Mouse (Mus musculus) adrenal gland, postnatal 25 days (tissue): ENCODE data around the gene Megf6. TPM values are rescaled to one million over a fixed set of nuclear protein-coding genes. Genes with fewer than 3 reads are reported as not detected.

Source experiments
- DNase-seq: peaks from one replicate; pipeline ENCODE4 v3.0.0; 2021; ENCODE audit warnings: mixed read lengths
- total RNA-seq: library from RNA; stranded (reverse); gene quantifications from 2 replicates; pipeline ENCODE4 v1.2.3, GENCODE M21; 2021

The Megf6 gene
- total RNA-seq, 1 experiment from 2014 or later, result 2.2 TPM

DNA sequence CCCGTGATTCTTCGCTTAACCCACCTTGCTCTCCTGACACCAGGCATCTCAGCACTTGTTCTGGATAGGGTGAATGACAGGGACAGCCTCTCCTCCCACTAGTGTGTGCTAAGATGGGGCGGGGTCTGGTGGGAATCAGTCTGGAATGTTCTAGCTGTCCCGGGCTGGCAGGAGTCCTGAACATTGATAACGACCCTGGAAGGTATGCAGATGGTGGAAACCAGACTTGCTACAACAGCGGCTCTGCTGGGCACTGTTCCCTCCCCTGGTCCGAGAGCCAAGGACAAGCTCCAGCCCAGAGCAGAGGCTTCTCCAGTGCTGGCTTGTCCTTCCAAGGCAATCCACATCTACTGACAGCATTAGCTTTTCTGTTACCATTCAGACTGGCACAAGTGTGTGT is 43.1 kb downstream of the Megf6 start:
- no peak for DNase-seq

DNA sequence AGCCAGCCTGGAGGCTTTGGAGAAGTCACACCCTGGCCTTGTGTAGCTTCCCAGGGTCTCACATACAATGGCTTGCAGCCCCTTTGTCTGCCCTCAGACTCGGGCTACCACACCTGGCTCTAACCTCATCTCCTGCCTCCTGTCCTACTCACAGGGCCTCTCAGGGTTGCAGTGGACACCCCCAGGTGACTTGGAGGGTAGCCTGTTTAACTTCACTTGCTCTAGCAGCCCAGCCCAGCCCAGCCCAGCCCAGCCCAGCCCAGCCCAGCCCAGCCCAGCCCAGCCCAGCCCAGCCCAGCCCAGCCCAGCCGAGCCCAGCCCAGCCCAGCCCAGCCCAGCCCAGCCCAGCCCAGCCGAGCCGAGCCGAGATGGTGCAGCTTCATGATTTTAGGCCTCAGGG is 43.5 kb downstream of the Megf6 start:
- no peak for DNase-seq

DNA sequence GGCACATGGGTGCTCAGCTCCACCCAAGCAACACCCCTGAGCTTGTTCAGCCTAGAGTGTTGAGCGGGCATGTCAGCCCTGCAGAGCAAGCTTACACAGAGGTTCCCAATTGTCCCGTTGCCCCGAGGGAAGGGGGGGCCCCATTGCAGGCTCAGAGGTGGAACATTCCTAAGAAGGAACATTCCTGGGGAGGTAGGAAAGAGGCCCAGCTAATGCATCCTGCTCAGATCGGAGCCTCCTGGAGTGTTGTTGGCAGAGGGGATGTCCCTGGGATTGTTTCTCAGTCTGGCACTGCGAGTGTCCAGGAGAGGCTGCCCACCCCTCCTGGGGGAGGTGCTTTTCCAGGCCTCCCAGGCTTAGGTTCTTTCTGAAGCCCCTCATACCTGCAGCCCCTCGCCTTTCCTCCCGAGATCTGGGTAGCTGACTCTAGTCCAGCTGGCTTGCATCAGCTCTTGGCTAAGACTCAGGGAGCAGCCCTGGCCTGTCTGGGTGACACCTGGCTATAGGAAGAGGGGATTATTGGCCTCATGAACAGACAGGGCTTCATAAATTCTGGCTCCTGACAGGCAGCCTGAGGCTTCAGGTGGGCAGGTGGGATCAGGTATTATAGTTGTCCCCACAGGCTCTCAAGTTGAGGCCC is 47.3 kb downstream of the Megf6 start:
- DNase-seq, result no peak

DNA sequence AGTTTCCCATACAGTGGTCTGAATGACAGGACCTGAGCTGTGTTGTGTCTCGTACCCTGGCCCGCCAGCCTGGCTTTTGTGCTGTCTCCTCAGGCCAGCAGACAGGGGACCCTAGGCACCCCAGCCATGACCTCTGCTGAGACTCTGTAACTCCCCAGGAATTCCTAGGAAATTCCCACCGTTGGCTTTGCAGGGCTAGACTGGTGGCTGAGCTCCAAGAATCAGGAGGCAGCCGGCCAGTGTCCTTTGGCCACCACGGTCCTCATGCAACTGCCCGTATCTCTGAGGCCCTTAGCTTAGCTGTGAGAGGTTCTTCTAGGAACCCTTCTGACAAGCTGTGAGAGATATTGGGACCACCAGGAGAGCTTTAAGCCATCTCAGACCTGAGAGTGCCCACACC is 52.2 kb downstream of the Megf6 start:
- no peak for DNase-seq

DNA sequence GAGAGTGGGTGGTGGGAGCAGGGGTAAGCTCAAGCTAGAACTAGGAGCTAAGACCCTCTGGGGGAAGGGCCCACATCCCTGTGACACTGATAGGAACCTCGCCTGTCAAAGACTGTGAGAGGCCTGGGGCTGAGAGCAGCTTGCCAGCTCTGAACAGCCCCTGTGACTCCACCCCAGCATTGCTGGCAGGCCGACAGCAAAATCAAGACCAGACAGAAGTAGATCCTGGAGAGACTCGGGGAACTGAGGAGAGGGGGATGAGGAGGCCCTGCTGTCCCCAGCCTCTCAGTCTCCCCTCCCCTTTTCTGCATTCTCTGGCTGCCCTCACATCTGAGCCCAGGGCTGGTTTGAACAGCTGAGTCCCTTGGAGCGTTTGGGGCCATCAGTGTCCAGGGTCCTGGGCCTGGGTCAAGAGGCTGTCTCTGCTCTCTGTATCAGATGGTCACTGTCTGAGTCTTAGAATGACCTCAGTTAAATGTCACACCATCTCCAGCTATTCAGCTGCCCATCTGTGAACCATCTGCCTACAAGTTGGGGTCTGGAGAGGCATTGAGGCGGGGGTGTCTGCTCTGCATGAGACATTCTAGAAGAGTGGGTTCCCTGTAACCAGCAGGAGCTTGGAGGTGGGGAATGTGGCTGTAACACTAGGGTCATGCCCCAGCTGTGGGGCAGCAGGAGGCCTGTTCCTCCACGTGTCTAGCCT is 53.9 kb downstream of the Megf6 start:
- DNase-seq, result no peak

DNA sequence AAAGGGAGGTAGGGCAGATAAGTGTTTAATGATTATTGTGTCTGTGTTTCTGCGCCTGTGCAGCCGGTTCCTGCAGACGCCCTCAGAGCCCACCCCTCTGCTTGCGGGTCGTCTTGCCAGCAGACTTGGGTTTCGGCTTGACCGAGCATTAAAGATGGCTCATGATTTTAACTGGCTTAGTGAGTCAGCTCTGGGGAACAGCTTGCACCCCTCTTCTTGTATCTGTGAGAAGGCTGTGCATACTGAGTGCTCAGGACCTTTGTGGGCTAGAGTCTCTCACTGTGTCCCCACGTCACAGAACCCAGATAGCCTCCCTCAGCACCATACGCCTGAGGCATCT is 54.4 kb downstream of the Megf6 start:
- no peak for DNase-seq

DNA sequence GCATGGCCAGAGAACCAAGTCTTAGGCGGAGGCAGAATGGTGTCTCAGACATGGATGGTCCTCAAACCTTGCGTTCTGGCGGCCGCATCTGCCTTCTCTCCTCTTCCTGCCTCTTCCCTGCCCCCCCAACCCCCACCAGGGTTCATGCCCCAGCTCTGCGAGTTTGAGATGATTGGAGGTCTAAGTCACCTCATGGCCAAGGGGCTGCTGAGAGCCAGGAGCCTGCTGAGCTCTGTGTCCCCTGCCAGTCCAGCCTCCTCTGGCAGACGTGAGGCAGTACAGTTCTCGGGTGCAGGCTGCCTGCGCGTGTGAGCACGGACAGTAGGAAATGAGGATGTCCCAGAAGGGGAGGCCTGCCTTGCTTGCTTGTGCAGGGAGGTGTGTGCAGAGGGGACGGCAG is 56.1 kb downstream of the Megf6 start:
- no peak for DNase-seq

DNA sequence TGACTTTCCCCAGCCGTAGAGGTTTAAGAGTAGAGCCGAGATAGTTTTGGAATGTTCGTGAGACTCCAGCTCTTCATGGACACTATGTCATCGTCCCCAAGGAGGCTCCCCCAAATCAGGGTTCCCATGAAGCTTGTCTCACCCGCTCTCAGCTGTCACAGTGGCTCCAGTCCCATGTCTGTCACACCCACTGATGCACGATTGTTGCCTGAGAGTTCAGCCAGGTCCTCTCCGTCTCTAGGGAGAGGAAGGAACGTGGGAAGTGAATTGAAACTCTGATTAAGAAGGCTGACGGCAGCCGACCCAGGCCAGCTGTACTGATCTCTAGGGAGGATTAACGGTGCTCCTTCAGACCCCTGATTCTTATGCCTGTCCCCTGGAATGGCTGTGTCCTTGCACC is 57.8 kb downstream of the Megf6 start:
- DNase-seq, result no peak

DNA sequence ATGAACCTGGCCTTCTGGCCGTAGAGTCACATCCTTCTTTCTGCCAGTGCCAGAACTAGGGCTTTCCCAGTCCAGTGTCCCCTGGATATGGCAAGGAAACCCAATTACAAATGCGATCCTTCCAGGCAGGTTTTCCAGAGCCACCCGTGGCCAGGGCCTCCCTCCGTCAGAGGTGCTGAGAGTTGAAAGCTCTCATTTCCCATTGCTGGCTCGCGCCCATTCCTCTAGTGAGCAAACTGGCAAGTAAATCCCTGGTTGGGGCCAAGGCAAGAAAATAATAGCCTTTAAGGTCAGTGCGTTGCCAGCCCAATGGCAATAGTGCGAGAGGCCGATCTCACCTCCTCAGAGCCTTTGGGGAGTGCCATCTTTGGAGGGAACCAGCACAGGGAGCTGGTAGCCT is 59.0 kb downstream of the Megf6 start:
- DNase-seq, result no peak

DNA sequence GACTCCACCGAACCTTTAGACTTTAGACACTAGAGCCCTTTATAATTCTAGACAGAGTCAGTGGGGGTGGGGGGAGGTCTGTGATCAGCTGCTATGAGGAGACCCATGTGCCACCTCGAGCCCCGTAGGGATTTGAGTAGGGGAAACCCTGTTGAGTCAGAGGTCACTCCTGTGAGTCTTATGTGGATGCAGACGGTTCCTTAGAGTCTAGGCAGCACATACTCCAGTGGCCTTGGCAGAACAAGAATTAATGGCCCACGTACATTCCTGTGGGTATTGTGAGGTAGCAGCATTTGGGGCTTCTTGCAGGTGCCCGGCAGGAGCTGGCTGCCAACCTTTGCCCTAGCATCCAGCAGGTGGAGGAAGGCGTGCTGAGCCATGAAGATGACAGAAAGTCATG is 60.9 kb downstream of the Megf6 start:
- DNase-seq, result no peak

DNA sequence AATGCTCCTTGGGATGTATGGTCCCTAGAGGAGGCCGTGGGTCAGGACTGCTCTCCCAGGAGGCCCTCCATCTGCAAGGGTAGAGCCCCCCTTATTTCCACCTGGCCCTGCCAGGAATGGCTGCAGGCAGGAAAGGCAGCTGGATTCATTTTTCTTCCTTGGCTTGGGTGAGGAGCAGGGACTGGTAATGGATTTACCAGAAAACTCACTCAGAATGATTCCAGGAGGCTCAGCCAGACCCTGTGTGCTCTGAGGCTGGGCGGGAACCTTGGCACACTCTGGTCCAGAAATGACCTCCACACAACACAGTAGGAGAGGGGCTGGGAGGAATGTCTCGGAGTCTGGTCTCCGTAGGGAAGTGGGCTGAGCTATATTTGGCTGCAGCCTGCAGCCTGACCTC is 61.8 kb downstream of the Megf6 start:
- no peak for DNase-seq

DNA sequence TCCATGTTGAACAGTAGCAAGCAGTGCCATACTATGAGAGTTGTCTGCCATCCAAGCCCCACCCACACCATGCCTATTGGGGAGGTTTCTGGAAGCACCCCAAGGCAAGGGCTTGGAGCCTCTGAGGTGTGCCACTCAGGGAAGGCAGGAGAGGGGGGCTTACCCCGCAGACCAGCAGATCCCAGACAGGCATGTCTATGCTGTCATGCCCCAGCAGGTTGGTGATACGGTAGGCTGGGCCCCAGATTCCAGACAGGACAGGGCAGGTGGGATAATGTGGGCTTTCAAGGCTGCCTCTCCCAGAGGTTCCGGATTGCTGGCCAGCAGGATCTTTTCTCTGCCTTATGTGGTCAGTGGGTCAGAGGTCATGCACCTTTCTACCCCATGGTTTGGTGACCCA is 65.5 kb downstream of the Megf6 start:
- no peak for DNase-seq

DNA sequence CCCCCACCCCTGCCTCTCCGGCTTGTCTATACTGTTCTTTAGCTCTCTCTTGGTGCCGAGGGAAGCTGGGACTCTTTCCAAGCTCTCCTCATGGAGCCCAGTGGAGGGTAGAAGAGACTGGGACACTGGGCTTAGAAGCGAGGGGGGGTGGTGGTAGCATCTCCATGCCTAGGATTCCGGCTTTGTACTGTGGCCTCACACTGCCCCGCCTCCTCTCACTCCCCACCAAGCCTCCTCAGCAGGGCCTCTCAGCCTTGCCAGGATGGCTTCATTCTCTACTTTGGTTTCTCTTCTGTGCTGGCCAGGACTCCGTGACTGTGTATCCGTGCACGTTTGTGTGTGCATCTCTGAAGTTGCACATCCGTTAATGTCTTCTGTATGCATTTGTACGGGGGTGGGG is 66.4 kb downstream of the Megf6 start:
- DNase-seq, result no peak

DNA sequence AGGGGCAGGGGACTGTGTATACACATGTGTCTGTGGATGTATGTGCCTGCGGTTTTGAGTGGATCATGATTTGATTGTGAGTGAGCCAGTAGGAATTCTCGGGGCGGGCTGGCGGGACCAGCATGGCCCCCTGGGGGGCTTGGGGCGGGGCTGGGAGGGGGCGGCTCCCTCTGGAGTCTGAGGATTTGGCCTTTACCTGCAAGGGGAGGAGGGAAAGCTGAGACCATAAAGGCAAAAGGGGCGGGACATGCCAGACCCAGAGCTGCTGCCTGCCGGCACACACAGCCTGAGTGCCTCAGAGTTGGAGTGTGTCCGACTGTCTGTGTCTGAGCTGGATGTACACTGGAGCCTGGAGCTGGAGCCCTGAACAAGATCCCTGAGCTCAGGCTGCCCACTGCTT is 66.8 kb downstream of the Megf6 start:
- no peak for DNase-seq

DNA sequence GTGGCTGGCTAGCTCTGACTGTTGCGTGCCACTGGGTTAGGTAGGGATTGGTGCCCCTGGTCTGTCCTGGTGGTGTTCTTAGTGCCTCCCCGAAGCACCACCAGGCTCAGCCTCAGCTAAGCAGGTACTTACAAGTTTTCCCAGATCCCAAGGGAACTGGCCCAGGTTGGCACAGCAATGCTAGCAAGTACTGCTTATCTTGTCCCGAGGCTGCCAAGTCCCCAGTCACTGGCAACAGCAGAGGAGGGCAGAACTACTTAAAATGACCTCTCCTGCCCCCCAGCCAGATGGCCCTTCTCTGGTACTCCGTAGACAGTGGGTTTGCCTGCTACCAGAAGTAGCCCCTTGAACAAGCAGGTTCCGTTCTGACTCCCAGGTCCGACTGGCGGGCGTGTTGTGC is 68.7 kb downstream of the Megf6 start:
- no peak for DNase-seq

DNA sequence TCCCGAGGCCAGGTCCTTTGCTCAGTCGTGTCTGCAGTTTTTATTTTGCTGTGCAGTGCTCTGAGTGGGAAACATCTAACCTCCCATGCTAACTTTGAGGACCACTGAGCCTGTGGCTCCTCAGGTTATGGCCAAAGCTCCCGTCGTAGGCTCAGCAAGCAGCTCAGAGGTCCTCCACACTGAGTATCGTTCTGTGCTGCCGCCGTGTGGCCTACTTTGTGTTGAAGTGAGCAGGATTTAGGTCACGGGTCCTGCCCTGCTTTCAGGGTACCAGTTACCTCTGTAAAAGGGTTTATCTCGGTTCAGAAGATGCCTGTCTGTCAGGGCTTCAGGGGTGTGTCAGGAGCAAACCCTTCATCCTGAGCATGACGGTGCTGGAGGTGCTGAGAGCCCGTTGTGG is 70.1 kb downstream of the Megf6 start:
- DNase-seq, result no peak

DNA sequence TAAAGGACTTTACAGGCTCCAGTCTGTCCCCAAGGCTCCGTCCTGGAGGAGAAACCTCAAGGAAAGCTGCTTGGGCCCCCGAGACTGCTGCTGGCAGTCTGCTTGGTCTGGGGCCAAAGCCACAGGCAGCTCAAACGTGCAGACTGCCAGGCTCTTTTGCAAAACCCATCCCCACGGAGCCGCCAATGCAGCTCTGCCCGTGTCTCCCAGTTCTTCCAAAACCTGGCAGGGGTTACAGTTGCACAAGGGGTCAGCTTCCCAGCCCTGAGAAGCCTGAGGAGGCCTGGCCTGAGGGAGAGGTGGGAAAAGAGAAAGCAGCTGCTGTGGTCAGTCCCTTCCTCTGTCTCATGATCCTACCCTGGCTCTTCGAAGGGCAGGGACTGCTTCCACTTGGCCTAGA is 74.8 kb downstream of the Megf6 start:
- DNase-seq, result peak; percentile 45

DNA sequence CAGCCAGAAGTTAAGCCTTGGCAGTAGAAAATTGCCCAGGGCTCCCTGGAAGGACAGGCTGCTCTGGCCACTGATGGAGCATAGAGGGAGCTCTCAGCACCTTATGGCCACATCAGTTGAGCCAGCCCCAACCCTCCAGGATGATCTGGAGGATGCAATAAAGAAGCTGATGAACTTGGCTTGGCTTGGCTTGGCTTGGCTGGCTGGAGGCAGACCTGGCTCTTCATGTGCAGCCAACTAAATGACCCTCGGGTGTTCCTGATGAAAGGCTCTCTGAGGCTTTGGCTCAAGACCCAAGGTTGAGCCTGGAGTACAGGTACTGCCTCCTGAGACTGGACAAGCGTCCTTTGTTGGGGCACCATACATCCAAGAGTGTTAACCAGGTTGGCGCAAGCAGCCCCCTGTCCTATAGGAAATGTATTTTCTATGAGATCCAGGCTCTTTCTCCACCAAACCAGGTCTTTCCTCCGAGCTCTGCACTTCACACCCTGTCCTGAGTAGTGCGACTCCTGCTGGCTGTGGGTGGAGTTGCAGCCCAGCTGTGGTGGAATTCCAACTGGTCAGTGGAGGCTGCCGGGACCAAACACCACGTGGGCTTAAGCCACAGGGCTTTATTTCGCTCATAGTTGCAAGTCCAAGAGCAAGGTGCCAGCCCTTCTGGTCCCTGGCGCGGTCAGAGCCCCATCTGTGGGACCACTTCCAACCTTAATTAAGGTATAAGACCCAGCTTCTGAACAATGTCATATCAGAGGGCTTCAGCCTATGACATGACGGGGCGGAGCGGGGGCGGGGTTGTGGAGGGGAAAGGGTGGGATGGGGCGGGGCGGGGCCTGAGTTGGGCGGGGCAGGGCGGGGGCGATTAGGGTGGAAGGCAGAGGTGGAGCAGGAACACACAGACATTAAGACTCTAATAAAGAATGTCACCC is 75.8 kb downstream of the Megf6 start:
- peak; percentile 72 for DNase-seq

DNA sequence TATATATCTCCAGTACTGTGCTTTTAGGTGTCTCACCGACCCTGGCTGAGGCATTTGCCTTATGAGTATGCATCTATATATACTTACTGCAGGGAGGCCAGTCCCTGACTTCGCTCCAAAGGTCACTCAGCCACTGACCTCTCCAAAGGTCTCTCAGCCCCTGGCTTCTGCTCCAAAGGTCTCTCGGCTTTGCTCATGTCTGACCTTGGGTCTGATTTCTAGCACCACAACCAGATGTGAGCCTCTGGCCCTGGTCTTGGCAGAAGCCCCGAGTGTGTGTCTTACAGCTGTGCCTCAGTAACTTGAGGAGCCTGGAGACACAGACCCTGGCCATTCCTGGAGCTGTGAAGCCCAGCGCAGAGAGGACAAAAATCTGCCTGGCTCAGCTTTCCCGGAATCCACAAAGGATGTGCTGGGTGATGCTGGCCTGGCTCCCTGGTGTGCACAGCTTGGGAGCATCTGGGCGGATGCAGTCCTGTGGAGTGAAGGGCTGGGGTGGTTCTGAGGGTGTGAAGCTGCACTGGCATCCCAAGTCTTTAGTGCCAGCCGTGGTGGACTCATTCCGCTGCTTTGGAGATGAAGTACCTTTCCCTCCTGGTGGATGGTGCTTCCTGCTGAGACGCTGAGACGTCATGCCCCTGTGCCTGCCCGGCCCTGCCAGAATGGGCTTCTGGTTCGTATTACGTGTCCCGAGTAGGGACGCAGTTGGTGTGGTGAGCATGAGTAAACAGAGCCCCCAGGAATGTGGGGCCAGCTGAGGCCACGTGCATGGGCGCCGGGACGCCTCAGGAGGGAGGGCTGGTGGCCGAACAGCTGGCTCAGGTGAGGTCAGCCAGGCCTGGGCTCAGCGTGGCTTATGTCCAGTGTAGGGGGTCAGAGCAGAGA is 76.9 kb downstream of the Megf6 start:
- no peak for DNase-seq

DNA sequence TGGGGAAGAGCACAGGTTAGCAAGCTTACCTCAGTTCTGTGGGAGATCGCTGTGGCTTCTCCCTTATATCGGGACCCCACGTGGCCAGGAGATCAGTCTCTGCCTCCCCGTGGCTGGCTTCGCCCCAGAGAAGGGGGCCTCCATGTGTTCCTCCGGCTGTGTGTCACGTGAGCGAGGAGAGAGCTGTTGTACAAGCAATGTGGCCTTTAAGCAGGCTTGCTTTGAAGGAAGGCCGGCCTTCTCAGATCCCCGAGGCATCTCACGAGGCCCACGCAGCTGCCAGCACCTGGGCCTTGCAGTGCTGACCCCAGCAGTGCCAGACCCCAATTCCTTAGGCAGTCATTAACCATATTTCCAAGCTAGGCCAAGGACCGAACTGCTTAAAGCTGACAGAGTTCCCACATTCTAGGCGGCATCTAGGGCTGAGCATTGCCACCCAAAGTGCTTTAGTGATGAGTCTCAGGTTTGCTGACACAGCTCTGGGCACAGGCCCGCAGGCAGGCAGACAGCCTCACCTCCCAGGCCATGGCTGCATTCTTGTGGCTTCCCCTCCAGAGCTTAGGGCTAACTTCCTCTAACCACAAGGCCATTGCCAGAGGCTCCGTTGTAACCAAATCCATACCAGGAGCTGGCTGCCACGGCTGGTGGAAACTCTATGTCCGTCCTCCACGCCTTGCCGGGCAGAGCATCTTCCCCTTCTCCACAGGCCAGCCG is 77.7 kb downstream of the Megf6 start:
- no peak for DNase-seq

DNA sequence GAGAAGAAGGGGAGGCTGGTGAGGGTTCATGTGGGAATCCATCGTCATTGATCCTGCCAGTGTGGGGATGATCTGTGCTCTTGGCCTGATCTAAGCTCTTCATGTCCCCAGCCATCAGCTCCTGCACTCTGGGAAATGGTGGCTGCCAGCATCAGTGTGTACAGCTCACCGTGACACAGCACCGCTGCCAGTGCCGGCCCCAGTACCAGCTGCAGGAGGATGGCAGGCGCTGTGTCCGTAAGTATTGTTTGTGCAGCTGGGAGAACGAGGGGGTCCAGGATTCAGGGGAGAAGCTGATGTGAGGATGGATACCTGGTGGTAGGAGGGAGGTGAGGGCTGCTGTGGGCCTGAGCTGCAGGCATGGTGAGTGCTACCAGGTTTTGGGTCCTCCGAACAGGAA is 78.8 kb downstream of the Megf6 start:
- DNase-seq, result no peak
